ENCODE assay signal across 9 mouse cellular contexts in genomic region chr2:30417595-30418165, GRCm38 (mm10). TPM values are rescaled to one million over a fixed set of nuclear protein-coding genes. Genes with fewer than 3 reads are reported as not detected.
DNase-seq lines count a peak whose midpoint lies in the region; ATAC-seq lines count a peak whose summit lies in the region.
"Had no signal": no experiment of that assay in that cellular context is flagged by ENCODE, and none has a peak within 500 bp of the region (broad histone marks: within the 10 kb centered on the region; RNA-seq: fewer than 3 reads in every experiment).

No protein-coding gene starts in this region.

- peak overlapping the region; percentile 59 for H3K4me2 ChIP-seq in forebrain, embryonic 12.5 days
- H3K4me2 ChIP-seq in forebrain, embryonic 11.5 days (ENCODE audit: low read depth, low read length, severe bottlenecking), result no peak overlapping the region
- H3K4me2 ChIP-seq in lung, embryonic 16.5 days (ENCODE audit: low read depth, low read length), result peak overlapping the region; percentile 64; the same call in 1 of the 2 replicates

- no peaks in the 10 kb centered on the region for H3K9me3 ChIP-seq in forebrain, embryonic 12.5 days
- H3K9me3 ChIP-seq in forebrain, embryonic 11.5 days (ENCODE audit: control insufficient read depth, low read length), result no peaks in the 10 kb centered on the region
- no peaks in the 10 kb centered on the region for H3K9me3 ChIP-seq in lung, embryonic 16.5 days (ENCODE audit: control insufficient read depth, low read length)

- H3K27ac ChIP-seq in forebrain, embryonic 12.5 days, result no peak overlapping the region
- no peak overlapping the region for H3K27ac ChIP-seq in forebrain, embryonic 11.5 days (ENCODE audit: low read depth, low read length)
- H3K27ac ChIP-seq in lung, embryonic 16.5 days (ENCODE audit: low read length), result no peak overlapping the region

- no peaks in the 10 kb centered on the region for H3K27me3 ChIP-seq in forebrain, embryonic 12.5 days
- no peaks in the 10 kb centered on the region for H3K27me3 ChIP-seq in forebrain, embryonic 11.5 days (ENCODE audit: control insufficient read depth, insufficient read depth, low read length)
- no peaks in the 10 kb centered on the region for H3K27me3 ChIP-seq in lung, embryonic 16.5 days (ENCODE audit: control insufficient read depth, insufficient read depth, low read depth, low read length)

- WGBS in forebrain, embryonic 12.5 days, result 82% methylated on average over 5 of the region's 5 CpGs
- WGBS in forebrain, embryonic 11.5 days, result 80% methylated on average over 5 of the region's 5 CpGs
- WGBS in lung, embryonic 16.5 days, result 61% methylated on average over 5 of the region's 5 CpGs

- no peak for DNase-seq in forebrain, embryonic 11.5 days (ENCODE audit: low spot score)
- no peak for DNase-seq in lung, postnatal 14 days
- no peak for DNase-seq in left cerebral cortex, postnatal 4 days
- no peak for DNase-seq in ovary, postnatal 36 days (ENCODE audit: low spot score)
- DNase-seq: B cell, adult 2 months had no signal

- H3K4me3 ChIP-seq in forebrain, embryonic 12.5 days (replicated peaks), result no peak overlapping the region
- no peak overlapping the region for H3K4me3 ChIP-seq in forebrain, embryonic 11.5 days (ENCODE audit: low read depth, low read length)
- H3K4me3 ChIP-seq in lung, embryonic 16.5 days (ENCODE audit: low read length), result no peak overlapping the region

- no peak for ATAC-seq in forebrain, embryonic 12.5 days (ENCODE audit: low FRiP score)
- no peak for ATAC-seq in forebrain, embryonic 11.5 days (replicated peaks; ENCODE audit: low FRiP score)
- no peak for ATAC-seq in lung, embryonic 16.5 days (ENCODE audit: low read depth)
- peak; percentile 55 for ATAC-seq in erythroid progenitor cell, adult 5-6 weeks (replicated peaks; ENCODE audit: low FRiP score, poor library complexity, severe bottlenecking)
- ATAC-seq in megakaryocyte-erythroid progenitor cell, adult 5-6 weeks (replicated peaks; ENCODE audit: low FRiP score, low TSS enrichment, poor library complexity, severe bottlenecking), result peak; percentile 58

- intact Hi-C loops in left cerebral cortex, postnatal 4 days (cut with DNase I), result no loop called here

- H3K4me1 ChIP-seq in forebrain, embryonic 12.5 days, result peaks cover 41% of the 10 kb centered on the region
- peaks cover 16% of the 10 kb centered on the region for H3K4me1 ChIP-seq in forebrain, embryonic 11.5 days (replicated peaks; ENCODE audit: control insufficient read depth, insufficient read depth, low read length)
- peaks cover 26% of the 10 kb centered on the region for H3K4me1 ChIP-seq in lung, embryonic 16.5 days (replicated peaks; ENCODE audit: control insufficient read depth, insufficient read depth, low read length)

- H3K36me3 ChIP-seq in forebrain, embryonic 12.5 days (replicated peaks), result no peaks in the 10 kb centered on the region
- H3K36me3 ChIP-seq in forebrain, embryonic 11.5 days (ENCODE audit: control insufficient read depth, insufficient read depth, low read length), result no peaks in the 10 kb centered on the region; the same call in 1 of the 2 replicates
- H3K36me3 ChIP-seq in lung, embryonic 16.5 days (ENCODE audit: control insufficient read depth, insufficient read depth, low read length), result no peaks in the 10 kb centered on the region; the same call in 1 of the 2 replicates

- H3K9ac ChIP-seq in forebrain, embryonic 12.5 days, result no peak overlapping the region
- no peak overlapping the region for H3K9ac ChIP-seq in forebrain, embryonic 11.5 days (ENCODE audit: low read length)
- no peak overlapping the region for H3K9ac ChIP-seq in lung, embryonic 16.5 days (ENCODE audit: low read length)

RNA-seq across cellular contexts. Expression of gene Ptpa, which starts 1.8 kb away (rescaled TPM):
- polyA plus RNA-seq in forebrain, embryonic 12.5 days (2016; fragmentation: Nextera tagmentation; extraction: Ambion mirVana), result 131 and 144 TPM in 2 replicates
- 90.0 and 94.5 TPM in 2 replicates for polyA plus RNA-seq in forebrain, embryonic 11.5 days (2014; fragmentation: Nextera tagmentation; extraction: Ambion mirVana)
- polyA plus RNA-seq in lung, embryonic 16.5 days (2015; fragmentation: Nextera tagmentation; extraction: Ambion mirVana), result 163 TPM in 2 replicates
- 118 and 151 TPM in 2 replicates for total RNA-seq in erythroid progenitor cell, adult 5-6 weeks (2015; ENCODE audit: low replicate concordance)
- 103 and 168 TPM in 2 replicates for total RNA-seq in erythroid progenitor cell, adult 5-6 weeks (2017; ENCODE audit: low replicate concordance)
- total RNA-seq in megakaryocyte-erythroid progenitor cell, adult 5-6 weeks (2014; fragmentation: Nextera tagmentation), result 228 and 237 TPM in 2 replicates
- 74.1 and 93.5 TPM in 2 replicates for total RNA-seq in megakaryocyte-erythroid progenitor cell, adult 5-6 weeks (2017)
- 100 to 1,000 TPM; 145 to 153 TPM for total RNA-seq in left cerebral cortex, postnatal 4 days (2021)

RNA-seq across cellular contexts. Expression of gene Crat, which starts 2.1 kb away (rescaled TPM):
- polyA plus RNA-seq in forebrain, embryonic 12.5 days (2016; fragmentation: Nextera tagmentation; extraction: Ambion mirVana), result 22.5 and 23.0 TPM in 2 replicates
- polyA plus RNA-seq in forebrain, embryonic 11.5 days (2014; fragmentation: Nextera tagmentation; extraction: Ambion mirVana), result 25.8 and 30.0 TPM in 2 replicates
- 39.3 and 42.4 TPM in 2 replicates for polyA plus RNA-seq in lung, embryonic 16.5 days (2015; fragmentation: Nextera tagmentation; extraction: Ambion mirVana)
- 80.9 and 111 TPM in 2 replicates for total RNA-seq in erythroid progenitor cell, adult 5-6 weeks (2015; ENCODE audit: low replicate concordance)
- 33.9 and 79.7 TPM in 2 replicates for total RNA-seq in erythroid progenitor cell, adult 5-6 weeks (2017; ENCODE audit: low replicate concordance)
- 24.3 and 29.2 TPM in 2 replicates for total RNA-seq in megakaryocyte-erythroid progenitor cell, adult 5-6 weeks (2014; fragmentation: Nextera tagmentation)
- 11.2 and 16.0 TPM in 2 replicates for total RNA-seq in megakaryocyte-erythroid progenitor cell, adult 5-6 weeks (2017)
- total RNA-seq in left cerebral cortex, postnatal 4 days (2021), result 10 to 100 TPM; 33.2 to 33.3 TPM

RNA-seq across cellular contexts. Expression of gene Dolpp1, which starts 25.6 kb away (rescaled TPM):
- polyA plus RNA-seq in forebrain, embryonic 12.5 days (2016; fragmentation: Nextera tagmentation; extraction: Ambion mirVana), result 51.4 and 52.3 TPM in 2 replicates
- polyA plus RNA-seq in forebrain, embryonic 11.5 days (2014; fragmentation: Nextera tagmentation; extraction: Ambion mirVana), result 47.9 and 53.6 TPM in 2 replicates
- 49.6 and 52.6 TPM in 2 replicates for polyA plus RNA-seq in lung, embryonic 16.5 days (2015; fragmentation: Nextera tagmentation; extraction: Ambion mirVana)
- 4.6 and 14.1 TPM in 2 replicates for total RNA-seq in erythroid progenitor cell, adult 5-6 weeks (2015; ENCODE audit: low replicate concordance)
- 5.4 and 20.9 TPM in 2 replicates for total RNA-seq in erythroid progenitor cell, adult 5-6 weeks (2017; ENCODE audit: low replicate concordance)
- 24.0 and 29.0 TPM in 2 replicates for total RNA-seq in megakaryocyte-erythroid progenitor cell, adult 5-6 weeks (2014; fragmentation: Nextera tagmentation)
- 16.3 and 19.7 TPM in 2 replicates for total RNA-seq in megakaryocyte-erythroid progenitor cell, adult 5-6 weeks (2017)
- total RNA-seq in left cerebral cortex, postnatal 4 days (2021), result 10 to 100 TPM; 41.1 to 43.9 TPM

RNA-seq across cellular contexts. Expression of gene Miga2, which starts 53.6 kb away (rescaled TPM):
- 24.4 and 25.2 TPM in 2 replicates for polyA plus RNA-seq in forebrain, embryonic 12.5 days (2016; fragmentation: Nextera tagmentation; extraction: Ambion mirVana)
- 26.3 and 26.6 TPM in 2 replicates for polyA plus RNA-seq in forebrain, embryonic 11.5 days (2014; fragmentation: Nextera tagmentation; extraction: Ambion mirVana)
- polyA plus RNA-seq in lung, embryonic 16.5 days (2015; fragmentation: Nextera tagmentation; extraction: Ambion mirVana), result 23.4 and 24.8 TPM in 2 replicates
- total RNA-seq in erythroid progenitor cell, adult 5-6 weeks (2015; ENCODE audit: low replicate concordance), result 3.8 and 7.2 TPM in 2 replicates
- total RNA-seq in erythroid progenitor cell, adult 5-6 weeks (2017; ENCODE audit: low replicate concordance), result 12.4 and 18.7 TPM in 2 replicates
- 17.8 and 35.0 TPM in 2 replicates for total RNA-seq in megakaryocyte-erythroid progenitor cell, adult 5-6 weeks (2014; fragmentation: Nextera tagmentation)
- total RNA-seq in megakaryocyte-erythroid progenitor cell, adult 5-6 weeks (2017), result 8.0 and 11.4 TPM in 2 replicates
- total RNA-seq in left cerebral cortex, postnatal 4 days (2021), result 10 to 100 TPM; 69.7 to 76.5 TPM

RNA-seq across cellular contexts. Expression of gene Ier5l, which starts 56.3 kb away (rescaled TPM):
- 2.3 and 2.7 TPM in 2 replicates for polyA plus RNA-seq in forebrain, embryonic 12.5 days (2016; fragmentation: Nextera tagmentation; extraction: Ambion mirVana)
- polyA plus RNA-seq in forebrain, embryonic 11.5 days (2014; fragmentation: Nextera tagmentation; extraction: Ambion mirVana), result 3.7 and 8.5 TPM in 2 replicates
- polyA plus RNA-seq in lung, embryonic 16.5 days (2015; fragmentation: Nextera tagmentation; extraction: Ambion mirVana), result 1.1 and 1.5 TPM in 2 replicates
- not detected in 2 replicates for total RNA-seq in erythroid progenitor cell, adult 5-6 weeks (2015; ENCODE audit: low replicate concordance)
- 0.51 TPM in 1 of 2 replicates, not detected in the other for total RNA-seq in erythroid progenitor cell, adult 5-6 weeks (2017; ENCODE audit: low replicate concordance)
- total RNA-seq in megakaryocyte-erythroid progenitor cell, adult 5-6 weeks (2014; fragmentation: Nextera tagmentation), result not detected in 2 replicates
- 0.56 TPM in 1 of 2 replicates, not detected in the other for total RNA-seq in megakaryocyte-erythroid progenitor cell, adult 5-6 weeks (2017)
- total RNA-seq in left cerebral cortex, postnatal 4 days (2021), result 10 to 100 TPM; 10.8 to 13.2 TPM

Comparison
In these comparisons a context has a peak if more than half of its experiments do, and no peak if none do; other contexts are left out.
1. ATAC-seq: peak in erythroid progenitor cell, adult 5-6 weeks (single experiment) and megakaryocyte-erythroid progenitor cell, adult 5-6 weeks (single experiment); none in forebrain, embryonic 12.5 days (single experiment), forebrain, embryonic 11.5 days (single experiment) and lung, embryonic 16.5 days (single experiment).